Mouse (Mus musculus): ENCODE measurements at regions not wholly inside any gene's neighbourhood (a gene's known extent, or its start where the extent isn't known, plus 50 kb on each side); places are given as distances from the start of the nearest gene placed in this dataset.

GRCm38 (mm10) chr15:92864106-92864505 lies 410.9 kb downstream of the Gxylt1 start:
- ATAC-seq (ENCODE audit: insufficient number of reproducible peaks, low FRiP score, low TSS enrichment, low read depth) (no peak), DNase-seq (ENCODE audit: low spot score) (no peak)

DNA sequence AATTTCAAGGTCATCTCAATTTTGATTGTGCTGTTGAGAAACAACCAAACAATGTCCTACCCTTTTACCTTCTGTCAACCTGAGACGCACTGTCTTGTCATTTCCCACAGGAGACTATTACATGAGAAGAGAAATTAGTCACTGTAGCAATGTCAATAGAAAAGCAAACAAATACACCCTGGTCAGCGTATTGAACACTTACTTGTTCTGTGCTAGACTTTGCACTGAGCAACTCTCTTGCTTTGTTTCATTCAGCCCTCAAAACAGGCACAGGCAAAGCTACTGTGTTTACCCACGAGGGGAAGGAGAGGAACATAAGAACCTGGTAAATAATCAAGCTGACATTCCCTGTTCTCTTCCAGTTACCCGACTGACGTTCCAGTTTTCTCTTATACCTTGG lies 424.1 kb downstream of the Gxylt1 start:
- WGBS = 73% methylated on average over 5 of the region's 5 CpGs
- ATAC-seq (ENCODE audit: insufficient number of reproducible peaks, low FRiP score, low TSS enrichment, low read depth) = no peak
- Histone ChIP-seq H3K4me3 (ENCODE audit: low read depth, low read length) (no peak overlapping the region), H3K36me3 (ENCODE audit: control insufficient read depth, insufficient read depth, low read length) (no peaks in the 10 kb centered on the region), H3K27me3 (ENCODE audit: control insufficient read depth, insufficient read depth, low read length) (no peaks in the 10 kb centered on the region), H3K9me3 (ENCODE audit: control insufficient read depth, low read length) (no peaks in the 10 kb centered on the region), H3K4me2 (ENCODE audit: low read depth, severe bottlenecking) (no peak overlapping the region), H3K4me1 (ENCODE audit: control insufficient read depth, insufficient read depth, low read length) (no peaks in the 10 kb centered on the region), H3K27ac (replicated peaks; ENCODE audit: low read depth, low read length) (no peak overlapping the region), H3K9ac (ENCODE audit: low read length) (no peak overlapping the region)
- DNase-seq (ENCODE audit: low spot score) = no peak

More at GRCm38 (mm10) chr15:92864106-92864505, 410.9 kb downstream of the Gxylt1 start:
- no peaks in the 10 kb centered on the region for H3K4me1 ChIP-seq (ENCODE audit: control insufficient read depth, insufficient read depth, low read length)
- 88% methylated on average over 5 of the region's 5 CpGs for WGBS
- no peak overlapping the region for H3K4me2 ChIP-seq (ENCODE audit: low read depth, severe bottlenecking)
- H3K27me3 ChIP-seq (ENCODE audit: control insufficient read depth, insufficient read depth, low read length) = no peaks in the 10 kb centered on the region
- H3K9ac ChIP-seq (ENCODE audit: low read length) = no peak overlapping the region
- H3K4me3 ChIP-seq (ENCODE audit: low read depth, low read length) = no peak overlapping the region
- no peak overlapping the region for H3K27ac ChIP-seq (replicated peaks; ENCODE audit: low read depth, low read length)
- no peaks in the 10 kb centered on the region for H3K9me3 ChIP-seq (ENCODE audit: control insufficient read depth, low read length)
- no peaks in the 10 kb centered on the region for H3K36me3 ChIP-seq (ENCODE audit: control insufficient read depth, insufficient read depth, low read length)

DNA sequence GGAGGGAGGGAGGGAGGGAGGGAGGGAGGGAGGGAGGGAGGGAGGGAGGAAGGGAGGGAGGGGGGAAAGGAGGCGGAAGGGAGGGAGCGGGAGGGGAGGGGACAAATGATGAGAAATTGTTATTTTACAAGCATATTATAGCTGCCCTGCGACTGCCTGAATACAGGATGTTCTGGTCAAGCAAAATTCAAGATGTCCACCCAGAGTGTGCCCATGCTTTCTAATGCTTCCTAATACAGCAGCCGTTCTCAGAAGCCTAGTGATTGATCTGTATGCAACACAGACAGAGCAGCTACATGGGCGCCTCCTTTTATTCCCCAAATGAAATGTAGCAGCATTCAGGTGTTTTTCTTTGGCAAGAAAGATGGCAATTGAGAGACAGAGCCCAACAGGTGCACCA lies 434.9 kb downstream of the Gxylt1 start:
- ATAC-seq (ENCODE audit: insufficient number of reproducible peaks, low FRiP score, low TSS enrichment, low read depth) (no peak), DNase-seq (ENCODE audit: low spot score) (no peak)
- WGBS = 81% methylated on average over 5 of the region's 5 CpGs
- no peaks in the 10 kb centered on the region for H3K4me1 ChIP-seq (ENCODE audit: control insufficient read depth, insufficient read depth, low read length)
- no peak overlapping the region for H3K27ac ChIP-seq (replicated peaks; ENCODE audit: low read depth, low read length)
- H3K4me3 ChIP-seq (ENCODE audit: low read depth, low read length) = no peak overlapping the region
- no peaks in the 10 kb centered on the region for H3K27me3 ChIP-seq (ENCODE audit: control insufficient read depth, insufficient read depth, low read length)
- no peak overlapping the region for H3K4me2 ChIP-seq (ENCODE audit: low read depth, severe bottlenecking)
- H3K9me3 ChIP-seq (ENCODE audit: control insufficient read depth, low read length) = no peaks in the 10 kb centered on the region
- no peaks in the 10 kb centered on the region for H3K36me3 ChIP-seq (ENCODE audit: control insufficient read depth, insufficient read depth, low read length)
- no peak overlapping the region for H3K9ac ChIP-seq (ENCODE audit: low read length)

- H3K9me3 ChIP-seq (ENCODE audit: control insufficient read depth, low read length) = no peaks in the 10 kb centered on the region
- WGBS = 84% methylated on average over 4 of the region's 4 CpGs
- H3K27me3 ChIP-seq (ENCODE audit: control insufficient read depth, insufficient read depth, low read length) = no peaks in the 10 kb centered on the region
- no peaks in the 10 kb centered on the region for H3K36me3 ChIP-seq (ENCODE audit: control insufficient read depth, insufficient read depth, low read length)
- no peak overlapping the region for H3K4me3 ChIP-seq (ENCODE audit: low read depth, low read length)
- ATAC-seq (ENCODE audit: insufficient number of reproducible peaks, low FRiP score, low TSS enrichment, low read depth) (no peak), DNase-seq (ENCODE audit: low spot score) (no peak)
- H3K9ac ChIP-seq (ENCODE audit: low read length) = no peak overlapping the region
- H3K4me2 ChIP-seq (ENCODE audit: low read depth, severe bottlenecking) = no peak overlapping the region
- H3K4me1 ChIP-seq (ENCODE audit: control insufficient read depth, insufficient read depth, low read length) = no peaks in the 10 kb centered on the region
- no peak overlapping the region for H3K27ac ChIP-seq (replicated peaks; ENCODE audit: low read depth, low read length)
These were observed 435.4 kb downstream of the Gxylt1 start for GRCm38 (mm10) chr15:92839611-92840010.

DNA sequence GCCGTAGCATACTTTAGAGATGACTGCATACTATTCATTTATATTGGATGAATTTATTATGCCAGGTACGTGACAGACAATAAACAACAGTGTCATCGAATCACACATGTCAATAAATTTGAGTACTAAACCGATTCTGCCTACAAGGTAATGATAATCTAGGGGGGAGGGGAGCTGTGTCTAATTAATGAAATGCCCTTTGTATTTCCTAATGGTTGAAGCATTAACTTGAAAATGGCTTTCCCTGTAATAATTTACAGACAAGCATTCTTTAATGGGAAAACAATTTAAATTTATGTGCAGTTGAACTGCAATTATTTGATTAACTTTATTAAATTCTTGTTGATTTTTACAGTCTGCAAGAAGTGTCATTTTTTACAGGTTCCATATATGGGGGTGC lies 429.5 kb downstream of the Pdzrn4 start:
- Histone ChIP-seq H3K27ac (replicated peaks; ENCODE audit: low read depth, low read length) (no peak overlapping the region), H3K9me3 (ENCODE audit: control insufficient read depth, low read length) (no peaks in the 10 kb centered on the region), H3K4me3 (ENCODE audit: low read depth, low read length) (no peak overlapping the region), H3K27me3 (ENCODE audit: control insufficient read depth, insufficient read depth, low read length) (no peaks in the 10 kb centered on the region), H3K4me1 (ENCODE audit: control insufficient read depth, insufficient read depth, low read length) (no peaks in the 10 kb centered on the region), H3K4me2 (ENCODE audit: low read depth, severe bottlenecking) (no peak overlapping the region), H3K9ac (ENCODE audit: low read length) (no peak overlapping the region), H3K36me3 (ENCODE audit: control insufficient read depth, insufficient read depth, low read length) (no peaks in the 10 kb centered on the region)
- ATAC-seq (ENCODE audit: insufficient number of reproducible peaks, low FRiP score, low TSS enrichment, low read depth) (no peak), DNase-seq (ENCODE audit: low spot score) (no peak)
- WGBS = 87% methylated on average over 4 of the region's 4 CpGs

All from limb, embryonic 11.5 days (tissue).